Mouse (Mus musculus) gonadal fat pad, adult 2 months (tissue): ENCODE results near the gene Ranbp2. TPM values are rescaled to one million over a fixed set of nuclear protein-coding genes. Genes with fewer than 3 reads are reported as not detected.
"Not testable (repeated sequence)": the region's sequence is repeated elsewhere in the genome, so short reads cannot be mapped to it uniquely, and the experiment has no call there.

Experiments
- DNase-seq: peaks from one replicate; pipeline ENCODE4 v3.0.0-alpha.2; 2012; ENCODE audit warnings: low read depth
- polyA plus RNA-seq: library from polyadenylated mRNA; depleted of rRNA; stranded (reverse); fragments of >200 nt; gene quantifications from 2 replicates; pipeline ENCODE4 v1.2.3, GENCODE M21; 2012; rRNA removed

The Ranbp2 gene
- polyA plus RNA-seq, 1 experiment, result 7.0 TPM

GRCm38 (mm10) chr10:58497320-58498284 is 50.9 kb downstream of the Ranbp2 start, which contains the start of gene Ccdc138:
TSS of gene Ccdc138 (plus strand) at chr10:58497948.
- DNase-seq, result peak; percentile 55

- peak; percentile 36 for DNase-seq
Measured at GRCm38 (mm10) chr10:58498516-58498915, 51.8 kb downstream of the Ranbp2 start.

DNA sequence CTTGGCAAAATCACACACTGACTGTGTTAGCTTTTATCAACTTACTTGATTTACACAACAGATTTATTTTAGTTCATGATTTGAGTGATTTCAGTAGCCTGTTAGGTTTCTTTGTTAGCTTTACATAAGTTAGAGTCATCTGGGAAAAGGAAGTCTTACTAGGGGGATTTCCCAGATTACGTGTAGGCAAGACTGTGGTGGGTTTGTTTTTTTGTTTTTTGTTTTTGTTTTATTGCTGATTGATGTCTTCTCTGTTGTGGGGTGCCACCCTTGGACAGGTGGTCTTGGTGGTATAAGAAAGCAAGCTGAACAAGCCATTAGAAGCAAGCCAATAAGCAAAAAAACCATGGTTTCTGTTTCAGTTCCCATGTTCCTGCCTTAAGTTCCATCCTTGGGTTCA is 82.6 kb downstream of the Ranbp2 start:
- no peak for DNase-seq

GRCm38 (mm10) chr10:58530896-58531790 is 84.4 kb downstream of the Ranbp2 start:
- no peak for DNase-seq

DNA sequence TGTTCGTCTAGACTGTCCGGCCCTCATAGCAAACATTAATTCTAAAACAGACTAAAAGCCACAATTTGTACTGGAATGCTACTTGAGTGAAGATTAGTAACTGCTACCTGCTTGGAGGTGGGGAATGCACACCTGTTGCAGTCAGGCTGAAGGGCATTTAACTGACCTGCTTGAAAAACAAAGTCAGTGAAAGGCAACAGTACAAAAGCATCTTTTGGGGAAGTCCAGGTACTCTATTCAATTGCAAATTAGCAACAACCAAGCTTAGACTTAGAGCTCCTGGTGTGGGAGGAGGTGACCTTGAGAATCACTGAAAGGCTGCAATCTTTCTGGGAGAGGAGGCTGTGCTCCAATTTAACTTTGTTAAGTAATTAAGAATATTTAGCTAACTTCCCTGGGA is 85.5 kb downstream of the Ranbp2 start:
- no peak for DNase-seq

GRCm38 (mm10) chr10:58536276-58536675 is 89.6 kb downstream of the Ranbp2 start:
- DNase-seq, result not testable (repeated sequence)

DNA sequence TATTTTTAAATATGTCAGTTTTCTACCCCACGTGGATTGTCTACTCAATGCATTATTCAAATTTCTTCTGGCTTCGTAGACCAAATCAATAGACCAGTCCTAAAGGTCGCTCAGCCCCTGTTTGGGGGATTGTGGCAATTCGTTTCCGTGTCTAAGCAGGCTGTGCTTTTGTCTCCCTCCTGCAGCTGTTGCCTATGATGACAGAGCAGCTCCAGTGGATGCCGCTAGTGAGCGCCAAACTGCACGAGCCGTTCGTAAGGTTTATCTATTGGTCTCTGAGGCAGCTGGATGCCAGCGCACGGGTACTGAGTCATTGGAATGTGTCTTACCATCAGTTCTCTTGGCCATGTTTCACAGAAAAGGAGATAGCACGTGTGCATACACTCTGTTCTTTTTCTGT is 93.9 kb downstream of the Ranbp2 start:
- no peak for DNase-seq

Other genes starting within 250 kb of the Ranbp2 start
- 0.15 TPM in 1 of 2 replicates, not detected in the other for gene AW822073, start 222.0 kb upstream of the Ranbp2 start, polyA plus RNA-seq
- gene Duxf3, start 214.2 kb upstream of the Ranbp2 start, polyA plus RNA-seq, result not detected in 2 replicates
- 0.06 TPM in 1 of 2 replicates, not detected in the other for gene Gm4981, start 210.2 kb upstream of the Ranbp2 start, polyA plus RNA-seq
- gene Gcc2, start 191.4 kb upstream of the Ranbp2 start, polyA plus RNA-seq, result 14.4 and 17.8 TPM in 2 replicates
- 28.0 and 28.2 TPM in 2 replicates for gene Lims1, start 123.5 kb upstream of the Ranbp2 start, polyA plus RNA-seq
- gene Ccdc138, start 51.0 kb downstream of the Ranbp2 start, polyA plus RNA-seq, result 0.74 and 0.85 TPM in 2 replicates
- 3.3 and 3.4 TPM in 2 replicates for gene Edar, start 228.7 kb downstream of the Ranbp2 start, polyA plus RNA-seq